Mouse (Mus musculus) CD4-positive, CD25-positive, alpha-beta regulatory T cell, adult 9 weeks (primary cell): ENCODE measurements around the gene Gm3005. TPM values are rescaled to one million over a fixed set of nuclear protein-coding genes. Genes with fewer than 3 reads are reported as not detected.

Experiments
- polyA plus RNA-seq: library from polyadenylated mRNA; unstranded; fragments of 100-300 nt; shearing (Covaris generic); gene quantifications from one replicate; pipeline ENCODE4 v1.2.1, GENCODE M21; 2017

Gm3005 gene
- 2.5 TPM for polyA plus RNA-seq

GRCm38 (mm10) chr14:3427803-3428202 is at the start of gene Gm3005:
Gene Gm3005, plus strand, starts transcription at chr14:3428103.

DNA sequence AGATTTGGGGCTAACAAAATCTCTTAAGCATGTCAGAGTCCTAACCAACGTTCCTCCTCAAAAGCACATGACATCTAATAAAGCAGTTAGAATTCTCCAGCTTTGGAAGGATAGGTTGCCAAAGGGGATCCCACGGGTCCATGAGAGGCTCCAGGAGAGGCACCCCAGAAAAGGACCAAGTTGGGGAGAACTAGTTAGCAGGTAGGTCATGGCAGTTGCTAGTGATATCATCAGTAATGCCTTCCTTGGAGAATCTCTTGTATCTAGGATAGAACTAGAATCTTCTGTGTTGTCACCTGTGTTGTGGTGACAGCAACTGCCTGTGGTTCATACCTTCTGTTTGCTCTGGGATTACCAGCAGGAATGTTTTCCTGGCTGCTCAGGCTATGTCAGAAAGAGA is 33.1 kb upstream of the Gm3005 start, which contains the start of gene Gm10413:
Gene Gm10413, plus strand, starts transcription at position 301 of the 400 bp plus-strand sequence.

GRCm38 (mm10) chr14:3412314-3412713 is 15.6 kb upstream of the Gm3005 start, which contains the start of gene Gm10409:
Gene Gm10409, plus strand, starts transcription at chr14:3412614.

GRCm38 (mm10) chr14:3449079-3449478 is 21.2 kb downstream of the Gm3005 start, which contains the start of gene Gm10408:
Gene Gm10408, plus strand, starts transcription at chr14:3449379.

DNA sequence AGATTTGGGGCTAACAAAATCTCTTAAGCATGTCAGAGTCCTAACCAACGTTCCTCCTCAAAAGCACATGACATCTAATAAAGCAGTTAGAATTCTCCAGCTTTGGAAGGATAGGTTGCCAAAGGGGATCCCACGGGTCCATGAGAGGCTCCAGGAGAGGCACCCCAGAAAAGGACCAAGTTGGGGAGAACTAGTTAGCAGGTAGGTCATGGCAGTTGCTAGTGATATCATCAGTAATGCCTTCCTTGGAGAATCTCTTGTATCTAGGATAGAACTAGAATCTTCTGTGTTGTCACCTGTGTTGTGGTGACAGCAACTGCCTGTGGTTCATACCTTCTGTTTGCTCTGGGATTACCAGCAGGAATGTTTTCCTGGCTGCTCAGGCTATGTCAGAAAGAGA is 206.3 kb downstream of the Gm3005 start, which contains the start of gene Gm3012:
Gene Gm3012, plus strand, starts transcription at position 301 of the 400 bp plus-strand sequence.

Other genes with a start within 250 kb of the Gm3005 start
- gene Gm5795, start 239.8 kb upstream of the Gm3005 start, polyA plus RNA-seq, result not detected
- gene D830030K20Rik, start 219.6 kb upstream of the Gm3005 start, polyA plus RNA-seq, result 21.1 TPM
- 2.0 TPM for gene Gm2956, start 95.5 kb upstream of the Gm3005 start, polyA plus RNA-seq
- gene Gm10413, start 33.0 kb upstream of the Gm3005 start, polyA plus RNA-seq, result not detected
- gene Gm10409, start 15.5 kb upstream of the Gm3005 start, polyA plus RNA-seq, result 5.8 TPM
- gene Gm10408, start 21.3 kb downstream of the Gm3005 start, polyA plus RNA-seq, result not detected
- gene Gm3012, start 206.4 kb downstream of the Gm3005 start, polyA plus RNA-seq, result not detected
- gene Gm3020, start 223.9 kb downstream of the Gm3005 start, polyA plus RNA-seq, result 5.8 TPM